Mouse (Mus musculus) cerebellum, adult 18-20 months (tissue): ENCODE data around the gene Pabpn1.
A peak's percentile ranks its signal among the peaks of the same experiment; 100 is the strongest.

Experiments
- DNase-seq, 2 experiments: peaks; one replicate each; pipeline ENCODE4 v3.0.0; 2021

The Pabpn1 gene

GRCm38 (mm10) chr14:54893651-54894181 is 1.4 kb downstream of the Pabpn1 start:
- peak; percentile 95 to 99 for DNase-seq

DNA sequence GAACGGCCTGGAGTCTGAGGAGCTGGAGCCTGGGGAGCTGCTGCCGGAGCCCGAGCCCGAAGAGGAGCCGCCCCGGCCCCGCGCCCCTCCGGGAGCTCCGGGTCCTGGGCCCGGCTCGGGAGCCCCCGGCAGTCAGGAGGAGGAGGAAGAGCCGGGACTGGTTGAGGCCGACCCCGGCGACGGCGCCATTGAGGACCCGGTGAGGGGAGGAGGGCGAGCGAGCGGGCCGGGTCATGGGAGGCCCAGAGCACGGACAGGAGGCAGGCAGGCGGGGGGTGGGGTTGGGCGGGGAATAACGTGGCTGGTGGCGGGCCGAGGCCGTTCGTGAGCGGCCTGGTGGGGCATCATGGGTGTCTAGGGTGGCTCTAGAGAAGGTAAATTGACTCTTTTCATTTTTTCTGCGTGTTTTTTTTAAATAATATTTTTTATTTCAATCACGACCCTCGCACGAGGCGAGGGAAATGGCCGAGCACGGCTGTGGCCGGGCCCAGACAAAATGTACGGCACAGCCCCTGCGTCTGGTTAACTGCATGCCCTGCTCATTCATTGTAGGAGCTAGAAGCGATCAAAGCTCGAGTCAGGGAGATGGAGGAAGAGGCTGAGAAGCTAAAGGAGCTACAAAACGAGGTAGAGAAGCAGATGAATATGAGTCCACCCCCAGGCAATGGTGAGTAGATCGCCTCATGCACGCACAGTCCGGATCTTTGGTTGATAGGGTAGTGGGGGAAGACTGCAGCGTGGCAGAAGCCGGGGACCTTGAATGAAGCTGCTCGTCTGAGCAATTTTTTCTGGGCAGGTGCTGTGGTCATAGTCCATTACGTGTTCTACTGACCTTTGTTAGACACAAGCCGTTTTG is 2.2 kb downstream of the Pabpn1 start:
- DNase-seq = peak; percentile 66 to 78

DNA sequence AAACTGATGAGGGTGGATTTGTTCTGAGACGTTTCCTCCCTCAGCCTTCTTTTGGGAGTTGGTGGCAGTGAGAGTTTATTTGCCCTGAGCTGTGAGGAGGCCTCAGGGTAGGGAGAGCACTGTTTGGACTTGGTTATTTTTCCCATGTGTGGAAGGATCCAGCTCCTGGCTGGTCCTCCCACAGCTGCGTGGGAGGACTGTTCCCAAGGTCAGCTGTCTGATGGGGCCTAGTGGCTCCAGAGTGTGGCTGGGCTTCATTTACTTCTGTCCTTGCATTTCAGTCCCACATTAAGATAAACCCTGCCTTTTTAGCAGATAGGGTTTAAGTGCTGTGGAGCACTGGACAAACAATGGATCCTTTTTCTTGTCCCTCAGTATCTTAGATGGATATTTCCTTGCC is 5.1 kb downstream of the Pabpn1 start:
- no peak for DNase-seq

GRCm38 (mm10) chr14:54900383-54900782 is 8.1 kb downstream of the Pabpn1 start:
- DNase-seq = peak; percentile 73 to 78

DNA sequence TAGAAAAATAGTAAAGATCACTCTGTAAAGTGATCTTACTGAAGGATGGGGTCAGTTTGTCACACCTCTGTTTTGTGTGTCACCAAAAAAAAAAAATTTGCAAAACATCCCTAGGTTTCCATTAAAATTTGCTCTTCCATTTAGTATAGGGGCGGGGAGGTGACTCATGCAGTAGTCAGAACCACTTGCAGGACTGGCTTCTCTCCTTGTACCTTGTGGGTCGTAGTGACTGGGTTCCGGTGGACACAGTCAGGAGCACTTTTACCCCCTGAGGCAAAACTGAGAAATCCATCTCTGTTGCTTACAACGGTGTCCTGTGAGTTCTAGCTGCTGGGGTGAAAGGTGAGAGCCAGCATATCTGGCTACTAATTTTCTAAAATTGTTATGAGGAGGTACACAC is 11.3 kb downstream of the Pabpn1 start:
- no peak for DNase-seq

DNA sequence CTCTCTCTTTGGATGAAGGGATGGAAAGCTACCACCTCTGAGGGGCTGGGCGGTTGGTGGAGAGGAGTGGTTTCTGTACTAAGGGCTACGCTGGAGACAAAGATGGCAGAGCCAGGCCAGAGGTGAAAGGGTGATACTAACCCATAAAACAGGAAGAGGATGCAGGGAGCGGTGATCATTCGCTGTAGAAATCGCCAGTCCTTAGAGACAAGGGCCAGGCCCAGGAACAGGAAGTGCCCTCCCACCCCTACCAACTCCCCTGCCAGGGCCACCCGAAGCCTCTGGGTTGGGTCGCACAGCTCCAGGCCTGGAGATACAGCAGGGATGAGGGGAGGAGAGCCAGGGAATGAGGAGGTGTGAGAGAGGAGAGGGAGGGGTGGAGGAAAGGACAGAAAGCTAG is 16.4 kb downstream of the Pabpn1 start:
- DNase-seq = no peak

DNA sequence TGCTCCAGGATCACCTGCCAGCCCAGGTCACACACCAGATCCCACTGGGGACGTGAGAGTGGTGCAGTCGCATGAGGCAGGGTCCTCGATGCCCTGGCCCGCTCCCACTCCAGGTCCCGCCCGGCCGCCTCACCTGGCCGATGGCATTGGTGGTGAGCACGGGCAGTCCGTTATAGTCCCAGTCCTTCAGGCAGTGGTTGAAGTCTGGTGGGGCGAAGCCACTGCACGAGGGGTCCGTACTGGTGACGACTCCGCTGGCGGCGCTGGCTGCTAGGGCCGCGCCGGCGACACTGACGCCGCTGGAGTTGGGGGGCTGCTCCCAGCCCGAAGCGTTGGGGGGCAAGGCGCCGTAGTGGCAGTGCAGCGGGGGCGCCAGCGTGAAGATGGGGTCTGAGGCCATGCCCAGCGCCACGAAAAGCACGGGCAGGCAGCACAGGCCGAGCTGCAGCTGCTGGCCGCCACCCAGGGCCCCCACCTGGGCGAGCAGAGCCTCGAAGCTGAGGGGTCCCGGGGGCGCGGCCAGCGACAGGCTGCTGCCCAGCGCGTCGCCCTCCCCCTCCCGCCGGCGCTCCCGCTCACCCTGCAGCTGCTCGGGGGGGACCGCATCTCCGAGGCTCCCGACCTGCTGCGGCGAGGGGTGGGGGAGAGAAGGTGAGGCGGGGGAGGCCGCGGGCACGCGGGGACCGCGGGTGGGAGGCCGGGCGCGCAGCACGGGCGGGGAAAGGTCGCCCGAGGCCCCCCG is 20.0 kb downstream of the Pabpn1 start:
- peak; percentile 38 to 48 for DNase-seq

GRCm38 (mm10) chr14:54912886-54913285 is 20.6 kb downstream of the Pabpn1 start, which contains the start of gene Slc22a17:
Gene Slc22a17 (minus strand): TSS chr14:54913132.
- peak; percentile 82 to 86 for DNase-seq

GRCm38 (mm10) chr14:54913343-54913742 is 21.0 kb downstream of the Pabpn1 start:
- DNase-seq = peak in 1 of 2 experiments; percentile 47

DNA sequence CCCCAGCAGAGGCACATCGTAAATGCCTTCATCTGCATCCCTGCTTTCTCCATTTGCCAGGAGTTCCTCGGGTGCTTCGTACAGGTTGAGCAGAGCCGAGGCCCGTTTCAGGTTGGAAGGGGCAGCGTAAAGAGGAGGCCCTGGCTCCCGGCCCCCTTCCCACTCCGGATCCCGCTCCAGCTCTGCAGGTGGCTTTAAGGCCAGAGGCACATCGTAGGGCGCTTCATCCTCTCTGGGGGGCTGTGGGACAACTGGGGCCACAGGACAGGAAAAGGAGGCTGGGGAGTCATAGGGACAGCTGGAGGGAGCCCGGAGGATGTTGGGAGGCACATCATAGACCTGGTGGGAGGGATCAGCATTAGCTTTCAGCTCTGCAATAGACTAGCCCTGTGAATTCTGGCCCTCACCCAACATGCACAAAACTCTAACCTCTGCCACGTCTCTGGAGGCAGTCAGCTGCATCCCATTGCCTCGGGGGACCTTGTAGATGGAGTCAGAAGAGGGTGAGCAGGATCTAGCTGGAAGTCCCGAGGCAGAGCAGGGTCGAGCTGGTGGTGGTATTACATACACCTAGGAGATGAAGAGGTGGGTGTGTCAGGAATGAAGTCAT is 27.9 kb downstream of the Pabpn1 start:
- DNase-seq = no peak

- DNase-seq = no peak
Observed at GRCm38 (mm10) chr14:54924641-54925348, 32.5 kb downstream of the Pabpn1 start.

DNA sequence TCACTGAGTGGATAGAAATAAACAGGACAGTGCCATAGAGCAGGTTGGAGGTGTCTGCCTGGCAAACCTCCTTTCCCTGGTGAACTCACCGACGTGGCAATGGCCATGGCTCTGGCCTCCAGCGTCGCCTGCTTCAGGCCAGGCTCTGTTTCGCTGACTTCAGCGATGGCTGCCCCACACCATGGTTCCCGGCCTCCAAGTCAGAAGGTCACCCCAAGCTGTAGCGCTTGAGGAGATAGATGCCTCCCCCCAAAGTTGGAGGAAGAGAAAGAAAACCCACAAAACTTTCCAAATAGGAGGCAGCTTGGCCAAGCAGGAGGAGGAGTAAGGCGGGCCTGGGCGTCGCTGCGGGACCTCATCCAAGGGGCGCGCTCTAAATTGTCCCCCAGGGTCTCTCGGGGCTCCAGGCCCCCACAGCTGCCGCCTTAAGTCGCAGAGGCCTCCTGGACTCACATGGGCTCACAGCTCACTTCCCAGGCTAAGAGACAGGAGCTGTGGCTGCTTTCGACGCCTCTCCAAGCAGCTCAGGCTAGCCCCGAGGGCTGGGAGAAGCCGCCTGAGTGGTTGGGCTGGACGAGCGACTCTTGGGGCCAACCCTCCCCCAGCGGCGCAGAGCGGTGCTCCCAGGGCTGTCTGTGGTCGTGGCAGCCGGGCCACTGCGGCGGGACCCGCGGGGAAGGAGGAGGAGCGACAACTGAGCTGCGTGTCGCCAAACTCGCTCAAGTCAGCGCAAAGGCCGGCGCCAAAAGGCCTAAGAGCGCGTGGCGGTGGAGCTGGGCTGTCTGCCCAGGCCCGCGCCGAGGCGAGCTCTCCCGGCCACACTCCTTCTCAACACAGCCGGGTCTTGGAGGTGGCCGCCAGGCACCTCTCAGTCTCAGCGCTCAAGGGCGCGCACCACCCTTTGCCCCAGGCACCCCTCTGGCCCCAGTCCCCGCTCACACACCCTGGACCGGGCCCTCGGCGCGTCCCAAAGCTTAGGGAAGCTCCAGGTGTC is 33.3 kb downstream of the Pabpn1 start, which contains the start of gene Efs:
Efs (minus strand) TSS at position 778 of the 994 bp plus-strand sequence.
- peak; percentile 42 to 65 for DNase-seq

- DNase-seq = no peak
Observed at GRCm38 (mm10) chr14:54926401-54927158, 34.3 kb downstream of the Pabpn1 start.

GRCm38 (mm10) chr14:54927296-54927695 is 35.0 kb downstream of the Pabpn1 start:
- no peak for DNase-seq

- DNase-seq = no peak
Observed at GRCm38 (mm10) chr14:54929801-54930200, 37.5 kb downstream of the Pabpn1 start.

- DNase-seq = no peak
Observed at GRCm38 (mm10) chr14:54930431-54930830, 38.1 kb downstream of the Pabpn1 start.

- DNase-seq = no peak
Observed at GRCm38 (mm10) chr14:54932645-54933150, 40.4 kb downstream of the Pabpn1 start, which contains the start of gene Il25. Gene Il25 (plus strand): TSS chr14:54932695.

- peak; percentile 30 to 51 for DNase-seq
Observed at GRCm38 (mm10) chr14:54935904-54936830, 43.9 kb downstream of the Pabpn1 start, which contains the start of gene Cmtm5. Gene Cmtm5 (plus strand): TSS chr14:54936261.

- no peak for DNase-seq
Observed at GRCm38 (mm10) chr14:54936831-54937160, 44.5 kb downstream of the Pabpn1 start.
